Mouse (Mus musculus) embryonic facial prominence, embryonic 13.5 days (tissue): ENCODE results near the gene Cux1. TPM values are rescaled to one million over a fixed set of nuclear protein-coding genes. Genes with fewer than 3 reads are reported as not detected.

ENCODE experiments used
- ATAC-seq: fragments of 200-750 bp; cut with Nextera tagmentation; 2 replicates; pipeline ENCODE4 v1.8.0; 2017; ENCODE audit warnings: low read depth; ENCODE audit not compliant: insufficient number of reproducible peaks, insufficient read depth, low FRiP score, low TSS enrichment
- H3K27ac ChIP-seq: fragments of 300-500 bp; sonication (generic); 2 replicates; pipeline ENCODE4 v1.5.1; 2015; ENCODE audit warnings: moderate library complexity, mild to moderate bottlenecking, inconsistent platforms
- H3K27me3 ChIP-seq: fragments of 300-500 bp; sonication (generic); 2 replicates; pipeline ENCODE4 v1.6.1; 2015; ENCODE audit warnings: mild to moderate bottlenecking, inconsistent platforms
- H3K36me3 ChIP-seq: fragments of 300-500 bp; sonication (generic); 2 replicates; pipeline ENCODE4 v1.6.1; 2015; ENCODE audit warnings: mild to moderate bottlenecking, inconsistent platforms
- H3K4me1 ChIP-seq: fragments of 300-500 bp; sonication (generic); 2 replicates; pipeline ENCODE4 v1.6.1; 2015; ENCODE audit warnings: inconsistent platforms
- H3K4me2 ChIP-seq: fragments of 300-500 bp; sonication (generic); 2 replicates; pipeline ENCODE4 v1.6.1; 2015; ENCODE audit warnings: moderate library complexity, mild to moderate bottlenecking, inconsistent platforms
- H3K4me3 ChIP-seq: fragments of 300-500 bp; sonication (generic); 2 replicates; pipeline ENCODE4 v1.5.1; 2015; ENCODE audit warnings: mild to moderate bottlenecking, inconsistent platforms
- H3K9ac ChIP-seq: fragments of 300-500 bp; sonication (generic); 2 replicates; pipeline ENCODE4 v1.6.1; 2015; ENCODE audit warnings: mild to moderate bottlenecking, inconsistent platforms
- H3K9me3 ChIP-seq: fragments of 300-500 bp; sonication (generic); 2 replicates; pipeline ENCODE4 v1.6.1; 2016; ENCODE audit warnings: inconsistent platforms
- WGBS: fragments of 180-500 bp; shearing (Covaris S2); methylation state at CpG from one replicate; pipeline ENCODE4 v1.1.7; 2015; ENCODE audit warnings: mixed read lengths; 5-methylcytosine and 5-hydroxymethylcytosine counted together
- polyA plus RNA-seq: library from polyadenylated mRNA; unstranded; fragments of >200 nt; fragmentation: Nextera tagmentation; extraction: Ambion mirVana; gene quantifications from 2 replicates; pipeline ENCODE4 v1.2.1, GENCODE M21; 2015

The Cux1 gene
- polyA plus RNA-seq, 1 experiment from 2014 or later = 82.7 TPM

- WGBS = 84% methylated on average over 3 of the region's 3 CpGs
- Histone ChIP-seq H3K27ac (no peak overlapping the region), H3K9ac (no peak overlapping the region), H3K9me3 (no peaks in the 10 kb centered on the region), H3K36me3 (no peaks in the 10 kb centered on the region; the same call in 1 of the 2 replicates), H3K4me1 (no peaks in the 10 kb centered on the region), H3K27me3 (no peaks in the 10 kb centered on the region), H3K4me3 (no peak overlapping the region), H3K4me2 (no peak overlapping the region)
- ATAC-seq = no peak
Measured at GRCm38 (mm10) chr5:136385161-136385560, 182.1 kb downstream of the Cux1 start.

DNA sequence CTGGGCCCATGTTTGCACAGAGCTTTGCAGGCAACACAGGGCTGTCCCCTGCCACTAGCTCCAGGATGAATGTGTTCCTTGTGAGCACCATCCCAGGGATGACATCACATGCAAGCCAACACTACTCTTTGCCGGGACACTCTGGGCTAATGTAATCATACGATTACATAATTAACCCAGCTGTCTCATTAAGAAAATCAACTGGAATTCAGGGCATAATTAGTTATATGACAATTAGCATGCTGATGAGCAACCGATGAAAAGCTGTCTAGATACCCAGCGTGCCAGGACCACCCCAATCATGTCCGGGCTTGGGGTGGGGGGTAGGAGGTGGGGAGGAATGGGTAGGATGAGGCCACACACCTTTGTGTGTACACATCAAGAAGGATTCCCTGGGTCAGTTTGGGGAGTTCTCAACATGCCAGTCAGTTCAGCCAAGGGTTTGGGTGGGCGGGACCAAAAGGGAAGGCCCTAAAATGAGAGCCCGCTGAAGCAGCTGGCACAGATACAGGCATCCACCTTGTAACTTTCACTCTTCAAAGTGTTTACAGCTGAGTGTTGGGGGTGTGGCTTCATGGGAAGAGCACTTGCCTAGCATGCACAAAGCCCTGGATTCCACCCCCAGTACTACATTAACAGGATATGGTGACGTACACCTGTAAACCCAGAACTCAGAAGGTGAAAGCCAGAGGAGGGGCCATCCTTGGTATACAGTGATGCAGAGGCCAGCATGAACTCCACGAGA is 184.9 kb downstream of the Cux1 start:
- H3K9me3 ChIP-seq = no peaks in the 10 kb centered on the region
- no peak for ATAC-seq
- no peak overlapping the region for H3K9ac ChIP-seq
- H3K27ac ChIP-seq = no peak overlapping the region
- H3K4me1 ChIP-seq = no peaks in the 10 kb centered on the region
- no peak overlapping the region for H3K4me2 ChIP-seq
- H3K36me3 ChIP-seq = no peaks in the 10 kb centered on the region; the same call in none of the 2 replicates
- H3K4me3 ChIP-seq = no peak overlapping the region
- WGBS = 82% methylated on average over 9 of the region's 9 CpGs
- no peaks in the 10 kb centered on the region for H3K27me3 ChIP-seq

GRCm38 (mm10) chr5:136379405-136379804 is 187.9 kb downstream of the Cux1 start:
- WGBS = 82% methylated on average over 1 of the region's 1 CpGs
- H3K9me3 ChIP-seq = no peaks in the 10 kb centered on the region
- H3K27ac ChIP-seq = no peak overlapping the region
- no peaks in the 10 kb centered on the region; the same call in none of the 2 replicates for H3K36me3 ChIP-seq
- H3K4me2 ChIP-seq = no peak overlapping the region
- H3K4me3 ChIP-seq = no peak overlapping the region
- no peak overlapping the region for H3K9ac ChIP-seq
- no peak for ATAC-seq
- H3K4me1 ChIP-seq = peaks cover 7% of the 10 kb centered on the region; the same call in 1 of the 2 replicates
- no peaks in the 10 kb centered on the region for H3K27me3 ChIP-seq

DNA sequence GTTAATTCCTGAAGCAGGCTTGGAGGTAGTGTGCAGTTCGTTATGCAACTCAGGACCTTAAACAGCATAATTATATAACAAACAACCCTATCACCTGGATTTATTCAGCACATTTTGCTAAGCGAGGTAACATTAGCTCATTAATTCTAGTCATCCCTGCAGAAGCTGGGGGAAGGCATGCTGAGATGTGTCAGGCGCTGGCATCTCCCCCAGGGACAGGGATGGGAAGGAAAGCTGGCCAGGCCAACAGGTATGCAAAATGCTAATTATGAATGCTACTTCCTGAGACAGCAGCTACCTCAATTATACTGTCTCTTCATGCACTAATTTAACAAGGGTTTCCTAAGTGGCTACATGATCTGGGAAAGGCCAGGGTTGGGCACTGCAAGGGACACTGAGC is 190.2 kb downstream of the Cux1 start:
- Histone ChIP-seq H3K27ac (no peak overlapping the region), H3K4me2 (no peak overlapping the region)
- WGBS = 72% methylated on average over 3 of the region's 3 CpGs

GRCm38 (mm10) chr5:136375350-136375749 is 191.9 kb downstream of the Cux1 start:
- WGBS = 73% methylated on average over 3 of the region's 3 CpGs
- no peak for ATAC-seq

More for the DNA sequence above, 190.2 kb downstream of the Cux1 start:
- no peaks in the 10 kb centered on the region for H3K27me3 ChIP-seq
- no peak overlapping the region for H3K4me3 ChIP-seq
- H3K9me3 ChIP-seq = no peaks in the 10 kb centered on the region
- no peak overlapping the region for H3K9ac ChIP-seq
- ATAC-seq = no peak
- H3K36me3 ChIP-seq = peaks cover 3% of the 10 kb centered on the region; the same call in 1 of the 2 replicates
- H3K4me1 ChIP-seq = peaks cover 7% of the 10 kb centered on the region; the same call in 1 of the 2 replicates

GRCm38 (mm10) chr5:136372276-136372675 is 195.0 kb downstream of the Cux1 start:
- no peaks in the 10 kb centered on the region for H3K9me3 ChIP-seq
- no peak overlapping the region for H3K4me2 ChIP-seq
- WGBS = 82% methylated on average over 3 of the region's 3 CpGs
- H3K4me3 ChIP-seq = no peak overlapping the region
- no peak overlapping the region for H3K9ac ChIP-seq
- H3K27ac ChIP-seq = no peak overlapping the region
- peaks cover 26% of the 10 kb centered on the region for H3K36me3 ChIP-seq
- H3K4me1 ChIP-seq = peaks cover 13% of the 10 kb centered on the region; the same call in 1 of the 2 replicates
- no peak for ATAC-seq
- no peaks in the 10 kb centered on the region for H3K27me3 ChIP-seq

More at GRCm38 (mm10) chr5:136375350-136375749, 191.9 kb downstream of the Cux1 start:
- Histone ChIP-seq H3K36me3 (peaks cover 7% of the 10 kb centered on the region; the same call in 1 of the 2 replicates), H3K9me3 (no peaks in the 10 kb centered on the region), H3K9ac (no peak overlapping the region), H3K4me2 (no peak overlapping the region), H3K27ac (no peak overlapping the region), H3K27me3 (no peaks in the 10 kb centered on the region), H3K4me3 (no peak overlapping the region), H3K4me1 (peaks cover 7% of the 10 kb centered on the region; the same call in 1 of the 2 replicates)

DNA sequence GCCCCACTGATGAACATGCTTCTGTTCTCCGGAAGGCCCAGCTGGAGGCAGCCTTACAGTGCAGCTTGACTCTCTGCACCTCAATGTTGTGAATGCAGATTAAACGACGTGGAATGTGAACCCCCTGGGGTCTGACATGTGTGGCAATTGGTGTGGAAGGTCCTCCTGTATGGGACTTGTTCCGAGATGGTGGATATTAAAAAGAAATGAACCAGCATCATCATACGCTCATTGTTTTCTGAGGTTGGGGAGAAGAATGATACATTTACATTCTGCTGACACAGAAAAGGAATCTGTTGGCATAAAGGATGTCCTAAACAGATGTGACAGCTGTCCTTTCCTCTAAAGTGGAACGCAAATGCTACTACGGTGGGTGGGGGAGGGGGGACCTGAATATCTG is 203.9 kb downstream of the Cux1 start:
- WGBS = 59% methylated on average over 7 of the region's 7 CpGs
- Histone ChIP-seq H3K9ac (no peak overlapping the region), H3K4me2 (no peak overlapping the region), H3K27me3 (no peaks in the 10 kb centered on the region), H3K9me3 (no peaks in the 10 kb centered on the region), H3K27ac (no peak overlapping the region), H3K36me3 (peaks cover 32% of the 10 kb centered on the region), H3K4me3 (no peak overlapping the region), H3K4me1 (0 out of 2 replicates have a peak, but pooled peaks cover 4% of the 10 kb centered on the region)
- ATAC-seq = no peak

DNA sequence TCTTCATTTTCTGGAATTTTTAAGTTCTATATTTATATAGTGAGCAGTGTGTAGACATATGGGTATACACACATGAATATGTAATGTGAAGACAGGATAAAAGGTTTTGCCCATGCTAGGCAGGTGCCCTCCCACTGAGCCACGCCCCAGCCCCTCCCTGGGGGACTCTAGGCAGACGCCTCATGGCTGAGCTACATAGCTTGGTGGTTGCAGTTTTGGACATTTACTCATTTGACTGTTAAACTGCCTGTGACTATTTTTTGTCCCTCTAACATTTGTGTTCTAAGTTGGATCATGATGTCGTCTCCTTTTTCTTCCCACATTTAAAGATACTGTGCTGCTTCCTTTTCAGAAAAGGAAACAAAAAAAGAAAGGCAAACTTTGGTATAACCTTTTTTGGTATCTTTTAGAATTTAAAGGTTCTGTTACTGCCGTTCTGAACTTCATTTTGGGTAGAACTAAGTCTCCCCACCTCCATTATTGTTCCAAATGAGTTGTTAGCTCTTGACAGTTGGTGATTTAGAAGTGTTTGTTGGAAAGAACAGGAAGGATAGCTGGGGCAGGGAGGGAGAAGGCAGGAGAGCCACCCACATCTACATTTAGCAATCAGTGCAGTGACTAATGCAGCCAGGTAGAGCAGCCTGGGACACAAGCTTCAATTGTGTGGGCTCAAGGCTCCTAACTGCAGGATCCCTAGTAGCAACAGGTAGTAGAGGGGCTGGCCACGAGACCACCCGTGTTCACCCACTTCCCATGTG is 204.6 kb downstream of the Cux1 start:
- Histone ChIP-seq H3K4me2 (no peak overlapping the region), H3K36me3 (peaks cover 29% of the 10 kb centered on the region)

DNA sequence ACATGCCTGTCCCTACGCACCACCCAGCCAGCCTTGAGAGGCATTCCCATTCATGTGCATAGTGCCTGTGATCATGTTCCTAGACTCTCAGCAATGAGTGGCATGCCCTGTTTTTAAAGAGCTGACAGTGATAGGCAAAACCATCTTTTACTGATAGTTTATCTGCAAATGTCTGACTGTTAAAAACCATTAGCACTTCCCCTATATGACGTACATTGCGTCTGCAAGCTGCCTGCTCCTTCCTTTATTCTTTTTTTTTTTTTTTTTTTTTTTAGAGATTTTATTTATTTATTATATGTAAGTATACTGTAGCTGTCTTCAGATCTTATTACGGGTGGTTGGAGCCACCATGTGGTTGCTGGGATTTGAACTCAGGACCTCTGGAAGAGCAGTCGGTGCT is 205.3 kb downstream of the Cux1 start:
- H3K27me3 ChIP-seq = no peaks in the 10 kb centered on the region
- no peak overlapping the region for H3K4me3 ChIP-seq
- peaks cover 26% of the 10 kb centered on the region for H3K36me3 ChIP-seq
- no peak for ATAC-seq
- no peaks in the 10 kb centered on the region for H3K9me3 ChIP-seq
- WGBS = 94% methylated on average over 5 of the region's 5 CpGs
- H3K4me1 ChIP-seq = peaks cover 14% of the 10 kb centered on the region
- no peak overlapping the region for H3K9ac ChIP-seq
- H3K27ac ChIP-seq = no peak overlapping the region
- no peak overlapping the region for H3K4me2 ChIP-seq

More for the DNA sequence above, 204.6 kb downstream of the Cux1 start:
- no peak for ATAC-seq
- no peaks in the 10 kb centered on the region for H3K27me3 ChIP-seq
- no peak overlapping the region for H3K9ac ChIP-seq
- WGBS = 88% methylated on average over 6 of the region's 6 CpGs
- no peaks in the 10 kb centered on the region for H3K9me3 ChIP-seq
- no peak overlapping the region for H3K4me3 ChIP-seq
- no peak overlapping the region for H3K27ac ChIP-seq
- H3K4me1 ChIP-seq = peaks cover 8% of the 10 kb centered on the region

DNA sequence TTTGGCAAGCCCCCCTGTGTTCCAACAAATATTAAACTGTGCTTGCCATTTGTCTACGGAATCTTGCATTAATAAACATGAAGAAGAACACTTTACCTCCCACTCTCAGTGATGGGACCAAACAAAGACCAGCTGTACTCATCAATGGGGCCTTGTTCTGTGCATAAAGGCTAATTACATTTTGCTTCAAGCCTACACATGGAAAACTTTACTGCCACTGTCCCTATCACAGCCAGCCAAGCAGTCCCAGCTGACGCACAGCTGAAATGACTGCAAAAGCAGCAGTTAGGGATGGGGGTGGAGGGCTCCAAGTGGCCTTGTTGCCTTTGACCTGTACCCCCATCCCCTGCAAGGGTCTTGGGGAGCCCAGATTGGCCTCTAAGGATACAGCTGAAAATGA is 210.1 kb downstream of the Cux1 start:
- Histone ChIP-seq H3K4me3 (no peak overlapping the region), H3K9ac (no peak overlapping the region), H3K36me3 (peaks cover 25% of the 10 kb centered on the region), H3K4me1 (peaks cover 34% of the 10 kb centered on the region), H3K27me3 (no peaks in the 10 kb centered on the region), H3K27ac (no peak overlapping the region), H3K4me2 (no peak overlapping the region), H3K9me3 (no peaks in the 10 kb centered on the region)
- ATAC-seq = no peak
- WGBS = 39% methylated on average over 2 of the region's 2 CpGs

GRCm38 (mm10) chr5:136355583-136356126 is 211.6 kb downstream of the Cux1 start:
- Histone ChIP-seq H3K27me3 (no peaks in the 10 kb centered on the region), H3K27ac (no peak overlapping the region), H3K4me1 (peaks cover 31% of the 10 kb centered on the region), H3K4me2 (no peak overlapping the region), H3K4me3 (no peak overlapping the region), H3K36me3 (peaks cover 16% of the 10 kb centered on the region), H3K9me3 (no peaks in the 10 kb centered on the region), H3K9ac (no peak overlapping the region)
- 85% methylated on average over 3 of the region's 3 CpGs for WGBS
- no peak for ATAC-seq
